Mouse (Mus musculus): ENCODE results near the gene Cast. TPM values are rescaled to one million over a fixed set of nuclear protein-coding genes. Genes with fewer than 3 reads are reported as not detected.
A peak's percentile ranks its signal among the peaks of the same experiment; 100 is the strongest.

Cast gene
- total RNA-seq (2014; fragmentation: Nextera tagmentation) (26.0 and 35.4 TPM in 2 replicates), total RNA-seq (2017) (56.4 and 68.1 TPM in 2 replicates)

- peak; percentile 70 for ATAC-seq (replicated peaks; ENCODE audit: poor library complexity, severe bottlenecking)
Observed at GRCm38 (mm10) chr13:74808152-74808929, at the start of gene Cast. Gene Cast, minus strand, starts transcription at chr13:74808810.

GRCm38 (mm10) chr13:74854338-74855047 lies 45.9 kb upstream of the Cast start:
- ATAC-seq (replicated peaks; ENCODE audit: poor library complexity, severe bottlenecking), result peak; percentile 100

- no peak for ATAC-seq (replicated peaks; ENCODE audit: poor library complexity, severe bottlenecking)
Observed at GRCm38 (mm10) chr13:74850823-74851222, 42.2 kb upstream of the Cast start.

GRCm38 (mm10) chr13:74845886-74846285 lies 37.3 kb upstream of the Cast start:
- no peak for ATAC-seq (replicated peaks; ENCODE audit: poor library complexity, severe bottlenecking)

- no peak for ATAC-seq (replicated peaks; ENCODE audit: poor library complexity, severe bottlenecking)
Observed at GRCm38 (mm10) chr13:74834543-74834942, 25.9 kb upstream of the Cast start.

GRCm38 (mm10) chr13:74822095-74822494 lies 13.5 kb upstream of the Cast start:
- ATAC-seq (replicated peaks; ENCODE audit: poor library complexity, severe bottlenecking), result no peak

- ATAC-seq (replicated peaks; ENCODE audit: poor library complexity, severe bottlenecking), result peak; percentile 94
Observed at GRCm38 (mm10) chr13:74815753-74816152, 7.1 kb upstream of the Cast start.

GRCm38 (mm10) chr13:74807446-74808151 lies 1.0 kb downstream of the Cast start:
- ATAC-seq (replicated peaks; ENCODE audit: poor library complexity, severe bottlenecking), result peak; percentile 76

- peak; percentile 28 for ATAC-seq (replicated peaks; ENCODE audit: poor library complexity, severe bottlenecking)
Observed at GRCm38 (mm10) chr13:74806934-74807333, 1.7 kb downstream of the Cast start.

GRCm38 (mm10) chr13:74794435-74794834 lies 14.2 kb downstream of the Cast start:
- ATAC-seq (replicated peaks; ENCODE audit: poor library complexity, severe bottlenecking), result no peak

GRCm38 (mm10) chr13:74787681-74788080 lies 20.9 kb downstream of the Cast start:
- ATAC-seq (replicated peaks; ENCODE audit: poor library complexity, severe bottlenecking), result no peak

- ATAC-seq (replicated peaks; ENCODE audit: poor library complexity, severe bottlenecking), result no peak
Observed at GRCm38 (mm10) chr13:74772151-74772550, 36.5 kb downstream of the Cast start.

- peak; percentile 99 for ATAC-seq (replicated peaks; ENCODE audit: poor library complexity, severe bottlenecking)
Observed at GRCm38 (mm10) chr13:74770480-74770879, 38.1 kb downstream of the Cast start.

- peak; percentile 30 for ATAC-seq (replicated peaks; ENCODE audit: poor library complexity, severe bottlenecking)
Observed at GRCm38 (mm10) chr13:74769871-74770270, 38.7 kb downstream of the Cast start.

GRCm38 (mm10) chr13:74767186-74767585 lies 41.4 kb downstream of the Cast start:
- no peak for ATAC-seq (replicated peaks; ENCODE audit: poor library complexity, severe bottlenecking)

GRCm38 (mm10) chr13:74762741-74763140 lies 45.9 kb downstream of the Cast start:
- ATAC-seq (replicated peaks; ENCODE audit: poor library complexity, severe bottlenecking), result no peak

GRCm38 (mm10) chr13:74759152-74759551 lies 49.5 kb downstream of the Cast start:
- peak; percentile 100 for ATAC-seq (replicated peaks; ENCODE audit: poor library complexity, severe bottlenecking)

- ATAC-seq (replicated peaks; ENCODE audit: poor library complexity, severe bottlenecking), result no peak
Observed at GRCm38 (mm10) chr13:74743219-74743618, 65.4 kb downstream of the Cast start.

- no peak for ATAC-seq (replicated peaks; ENCODE audit: poor library complexity, severe bottlenecking)
Observed at GRCm38 (mm10) chr13:74736396-74736795, 72.2 kb downstream of the Cast start.

- ATAC-seq (replicated peaks; ENCODE audit: poor library complexity, severe bottlenecking), result no peak
Observed at GRCm38 (mm10) chr13:74735834-74736233, 72.8 kb downstream of the Cast start.

- no peak for ATAC-seq (replicated peaks; ENCODE audit: poor library complexity, severe bottlenecking)
Observed at GRCm38 (mm10) chr13:74733726-74734125, 74.9 kb downstream of the Cast start.
